Mouse (Mus musculus): ENCODE measurements around the gene Vamp4.

GRCm38 (mm10) chr1:162639051-162639750 lies 68.9 kb downstream of the Vamp4 start, which contains the start of gene Myoc:
- no peak for TF ChIP-seq ZC3H11A (IDR thresholded peaks at IDR 0.05; ENCODE audit: borderline replicate concordance, low read depth, low read length)
- no peak for TF ChIP-seq HCFC1 (IDR thresholded peaks at IDR 0.05; ENCODE audit: borderline replicate concordance, insufficient read depth, low read length)
